Mouse (Mus musculus) forebrain, embryonic 10.5 days (tissue): ENCODE results near the gene C1qb. TPM values are rescaled to one million over a fixed set of nuclear protein-coding genes. Genes with fewer than 3 reads are reported as not detected.

Source experiments
- DNase-seq: peaks from one replicate; pipeline ENCODE4 v3.0.0-alpha.2; 2017; ENCODE audit warnings: low spot score; ENCODE audit errors: extremely low spot score
- H3K27ac ChIP-seq: fragments of 300-500 bp; sonication (generic); 2 replicates; pipeline ENCODE4 v1.5.1; 2016; ENCODE audit warnings: mild to moderate bottlenecking
- H3K27me3 ChIP-seq: fragments of 300-500 bp; sonication (generic); 2 replicates; pipeline ENCODE4 v1.6.1; 2016; ENCODE audit warnings: mild to moderate bottlenecking; ENCODE audit not compliant: poor library complexity, severe bottlenecking
- H3K36me3 ChIP-seq: fragments of 300-500 bp; sonication (generic); replicated peaks from 2 replicates; pipeline ENCODE4 v1.6.1; 2016; ENCODE audit warnings: mild to moderate bottlenecking, moderate library complexity
- H3K4me1 ChIP-seq: fragments of 300-500 bp; sonication (generic); 2 replicates; pipeline ENCODE4 v1.6.1; 2016
- H3K4me3 ChIP-seq: fragments of 300-500 bp; sonication (generic); 2 replicates; pipeline ENCODE4 v1.5.1; 2016; ENCODE audit warnings: mild to moderate bottlenecking, moderate library complexity
- H3K9me3 ChIP-seq: fragments of 300-500 bp; sonication (generic); 2 replicates; pipeline ENCODE4 v1.6.1; 2016; ENCODE audit warnings: mild to moderate bottlenecking, moderate library complexity
- WGBS: fragments of 180-500 bp; shearing (Covaris S2); methylation state at CpG from one replicate; pipeline ENCODE4 v1.1.7; 2016; 5-methylcytosine and 5-hydroxymethylcytosine counted together
- polyA plus RNA-seq: library from polyadenylated mRNA; unstranded; fragments of >200 nt; fragmentation: Nextera tagmentation; extraction: Ambion mirVana; gene quantifications from 2 replicates; pipeline ENCODE4 v1.2.1, GENCODE M21; 2016

Gene C1qb
- polyA plus RNA-seq, 1 experiment from 2014 or later, result 15.1 TPM

- peak overlapping the region; percentile 29 for H3K4me3 ChIP-seq
- H3K4me1 ChIP-seq, result peaks cover 34% of the 10 kb centered on the region
- no peak overlapping the region for H3K27ac ChIP-seq
- WGBS, result 3% methylated on average over 17 of the region's 17 CpGs
- H3K36me3 ChIP-seq, result no peaks in the 10 kb centered on the region
- peaks cover 68% of the 10 kb centered on the region for H3K27me3 ChIP-seq
- no peak for DNase-seq
- H3K9me3 ChIP-seq, result no peaks in the 10 kb centered on the region
Observed at GRCm38 (mm10) chr4:136911211-136911646, 25.2 kb upstream of the C1qb start.

DNA sequence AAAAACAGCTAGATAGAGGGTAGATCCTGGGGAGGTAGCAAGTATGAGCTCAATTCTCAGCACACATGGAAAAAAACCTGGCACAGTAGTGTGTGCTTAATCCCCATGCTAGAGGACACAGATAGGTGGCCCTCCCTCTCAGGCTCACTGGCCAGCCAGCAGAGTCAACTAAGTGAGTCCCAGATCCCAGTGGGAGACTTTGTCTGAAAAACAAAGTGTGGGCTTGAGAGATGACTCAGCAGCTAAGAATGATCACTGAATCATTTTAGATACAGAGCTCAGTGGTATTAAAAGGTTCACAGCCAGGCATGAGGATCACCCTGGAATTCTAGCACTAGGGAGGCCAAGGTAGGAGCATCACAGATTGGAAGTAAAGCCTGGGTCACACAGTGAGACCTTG is 21.8 kb upstream of the C1qb start:
- Histone ChIP-seq H3K9me3 (no peaks in the 10 kb centered on the region), H3K27ac (no peak overlapping the region), H3K4me1 (peaks cover 46% of the 10 kb centered on the region), H3K27me3 (peaks cover 86% of the 10 kb centered on the region), H3K36me3 (no peaks in the 10 kb centered on the region), H3K4me3 (no peak overlapping the region)
- DNase-seq, result no peak

DNA sequence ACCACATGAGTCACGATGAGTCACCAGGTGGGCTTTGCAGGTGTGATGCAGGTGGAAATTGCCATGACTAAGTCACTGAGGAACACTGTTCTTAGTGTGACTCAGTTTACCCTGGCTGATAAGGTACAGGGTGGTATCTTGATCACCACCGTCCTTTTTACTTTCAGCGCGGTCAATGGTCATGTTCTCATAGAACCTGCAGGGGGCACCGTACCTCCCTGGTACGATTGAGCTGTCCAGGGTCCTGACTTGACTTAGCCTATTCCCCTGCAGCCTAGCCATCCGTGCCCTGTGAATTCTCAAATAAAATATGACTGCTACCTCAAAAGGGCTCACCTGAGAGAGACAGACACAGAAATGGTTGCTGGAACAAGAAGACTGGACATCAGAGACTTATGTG is 21.0 kb upstream of the C1qb start:
- H3K36me3 ChIP-seq, result no peaks in the 10 kb centered on the region
- H3K4me1 ChIP-seq, result peaks cover 38% of the 10 kb centered on the region
- H3K4me3 ChIP-seq, result no peak overlapping the region
- no peaks in the 10 kb centered on the region for H3K9me3 ChIP-seq
- peaks cover 83% of the 10 kb centered on the region for H3K27me3 ChIP-seq
- H3K27ac ChIP-seq, result no peak overlapping the region
- WGBS, result 11% methylated on average over 7 of the region's 7 CpGs
- DNase-seq, result peak; percentile 58

DNA sequence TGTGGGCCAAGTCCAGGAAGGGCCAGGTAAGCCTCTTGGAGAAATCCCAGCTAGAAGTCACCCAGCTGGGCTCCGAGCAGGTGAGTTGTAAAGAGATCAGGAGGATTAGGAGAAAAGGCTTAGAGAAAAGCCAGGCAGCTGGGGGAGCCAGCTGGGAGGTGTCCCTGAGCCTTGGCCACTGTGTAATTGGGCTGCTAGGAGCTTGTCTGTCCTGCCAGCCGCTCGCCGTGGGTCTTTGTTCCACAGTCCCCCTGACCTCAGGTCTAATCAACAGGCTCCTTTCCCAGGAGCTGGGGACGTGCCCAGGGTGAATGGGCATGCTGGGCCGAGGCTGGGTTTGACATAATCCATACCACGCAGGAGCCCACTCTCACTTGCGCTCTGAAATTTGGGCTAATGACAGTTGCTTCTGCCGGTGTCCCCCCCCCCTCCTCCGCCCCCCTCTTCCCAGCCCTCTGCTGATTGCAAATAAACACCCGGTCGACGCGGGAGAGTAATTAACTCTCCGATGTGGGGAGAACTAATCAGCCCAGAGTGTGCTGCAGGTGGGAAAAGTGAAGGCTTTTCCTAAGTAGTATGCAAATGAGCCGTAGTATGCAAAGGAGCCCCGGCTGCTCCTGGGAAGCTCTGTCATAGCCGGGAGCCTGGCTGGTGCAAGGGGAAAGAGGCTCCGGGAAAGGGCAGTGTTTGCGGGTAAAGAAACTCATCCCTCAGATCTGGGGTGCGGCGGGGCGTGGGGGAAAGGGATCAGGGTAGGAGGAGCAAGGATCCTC is 19.0 kb upstream of the C1qb start:
- Histone ChIP-seq H3K27ac (peak overlapping the region; percentile 44; the same call in 1 of the 2 replicates), H3K36me3 (no peaks in the 10 kb centered on the region), H3K27me3 (peaks cover 68% of the 10 kb centered on the region), H3K9me3 (no peaks in the 10 kb centered on the region), H3K4me3 (peak overlapping the region; percentile 38), H3K4me1 (peaks cover 22% of the 10 kb centered on the region)
- DNase-seq, result no peak
- WGBS, result under 1% methylated on average over 23 of the region's 23 CpGs

DNA sequence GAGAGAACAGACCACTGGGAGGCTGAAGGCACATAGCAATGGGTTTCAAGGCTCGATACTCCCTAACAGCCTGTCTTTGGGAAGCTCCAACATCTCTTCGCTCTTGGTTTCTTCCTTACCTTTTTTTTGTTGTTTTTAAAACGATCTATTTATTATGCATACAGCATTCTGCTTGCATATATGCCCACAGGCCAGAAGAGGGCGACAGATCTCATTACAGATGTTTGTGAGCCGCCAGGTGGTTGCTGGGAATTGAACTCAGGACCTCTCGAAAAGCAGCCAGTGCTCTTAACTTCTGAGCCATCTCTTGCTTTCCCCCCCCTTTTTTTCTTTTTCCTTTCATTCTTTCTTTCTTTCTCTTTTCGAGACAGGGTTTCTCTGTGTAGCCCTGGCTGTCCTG is 13.2 kb upstream of the C1qb start:
- Histone ChIP-seq H3K4me1 (peaks cover 25% of the 10 kb centered on the region), H3K4me3 (no peak overlapping the region), H3K27ac (no peak overlapping the region), H3K27me3 (peaks cover 61% of the 10 kb centered on the region), H3K9me3 (no peaks in the 10 kb centered on the region), H3K36me3 (no peaks in the 10 kb centered on the region)
- 69% methylated on average over 7 of the region's 7 CpGs for WGBS
- DNase-seq, result no peak

DNA sequence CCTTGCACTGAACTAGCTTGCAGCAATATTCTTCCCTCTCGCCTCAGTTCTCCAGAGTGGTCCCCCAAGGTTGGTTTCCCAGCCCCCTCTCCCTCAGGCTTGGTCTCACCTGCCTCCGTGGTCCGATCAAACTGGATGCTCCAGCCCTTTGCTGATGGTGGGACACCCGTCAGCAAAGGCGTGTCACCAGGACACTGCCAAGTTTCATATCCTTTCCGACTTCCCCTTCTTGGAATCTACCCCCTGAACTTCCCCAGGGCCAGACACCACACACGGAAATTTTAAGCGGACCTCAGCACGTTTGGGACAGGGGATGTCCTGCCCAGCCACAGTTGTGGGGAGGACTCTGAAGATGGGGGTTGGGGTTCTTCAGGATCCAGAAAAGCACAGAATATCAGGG is 12.7 kb upstream of the C1qb start, which contains the start of gene C1qa:
C1qa (minus strand) TSS at position 167 of the 400 bp plus-strand sequence.
- no peak within 1 kb of the TSS for H3K27ac ChIP-seq
- WGBS, result 83% methylated on average over 9 of the region's 9 CpGs
- no peaks in the 10 kb centered on the region for H3K9me3 ChIP-seq
- H3K4me1 ChIP-seq, result peaks cover 26% of the 10 kb centered on the region
- no peak within 1 kb of the TSS for H3K4me3 ChIP-seq
- no peak for DNase-seq
- peaks cover 61% of the 10 kb centered on the region for H3K27me3 ChIP-seq
- no peaks in the 10 kb centered on the region for H3K36me3 ChIP-seq

DNA sequence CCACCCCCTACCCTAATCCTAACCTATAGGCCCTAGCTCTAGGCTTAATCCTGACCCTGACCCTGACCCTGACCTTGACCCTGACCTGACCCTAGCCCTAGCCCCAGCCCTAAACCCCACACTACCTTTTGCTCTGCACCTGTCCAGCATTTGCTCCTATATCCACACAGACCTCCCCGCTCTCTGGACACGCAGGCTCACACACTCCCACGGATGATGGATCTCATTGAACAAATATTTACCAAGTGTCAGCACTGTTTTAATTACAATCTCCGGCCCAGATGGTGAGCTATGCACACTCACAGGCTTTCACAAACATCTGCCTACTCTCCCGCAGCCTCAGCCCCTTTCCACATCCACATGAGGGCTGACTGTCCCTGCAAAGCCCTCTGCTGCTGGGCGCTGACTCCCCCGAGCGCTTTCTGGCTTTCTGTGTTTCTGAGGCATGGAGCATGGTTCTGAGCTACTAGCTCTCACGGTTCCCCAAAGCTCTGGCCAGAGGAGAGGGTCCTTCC is 12.2 kb upstream of the C1qb start:
- H3K27ac ChIP-seq, result no peak overlapping the region
- DNase-seq, result no peak
- peaks cover 63% of the 10 kb centered on the region for H3K27me3 ChIP-seq
- 78% methylated on average over 9 of the region's 9 CpGs for WGBS
- H3K4me3 ChIP-seq, result no peak overlapping the region
- no peaks in the 10 kb centered on the region for H3K36me3 ChIP-seq
- peaks cover 26% of the 10 kb centered on the region for H3K4me1 ChIP-seq
- no peaks in the 10 kb centered on the region for H3K9me3 ChIP-seq

GRCm38 (mm10) chr4:136896461-136896860 is 10.5 kb upstream of the C1qb start:
- Histone ChIP-seq H3K36me3 (no peaks in the 10 kb centered on the region), H3K27ac (no peak overlapping the region), H3K27me3 (peaks cover 65% of the 10 kb centered on the region), H3K9me3 (no peaks in the 10 kb centered on the region), H3K4me1 (peaks cover 26% of the 10 kb centered on the region), H3K4me3 (peak overlapping the region; percentile 30; the same call in 1 of the 2 replicates)
- 37% methylated on average over 10 of the region's 10 CpGs for WGBS
- DNase-seq, result no peak

- Histone ChIP-seq H3K9me3 (no peaks in the 10 kb centered on the region), H3K27me3 (peaks cover 64% of the 10 kb centered on the region), H3K36me3 (no peaks in the 10 kb centered on the region), H3K27ac (no peak overlapping the region), H3K4me1 (peaks cover 26% of the 10 kb centered on the region), H3K4me3 (peak overlapping the region; percentile 30)
- WGBS, result 5% methylated on average over 15 of the region's 15 CpGs
- DNase-seq, result no peak
Observed at GRCm38 (mm10) chr4:136895861-136896260, 9.9 kb upstream of the C1qb start.

- no peak overlapping the region for H3K4me3 ChIP-seq
- H3K4me1 ChIP-seq, result peaks cover 26% of the 10 kb centered on the region
- 69% methylated on average over 4 of the region's 4 CpGs for WGBS
- H3K27me3 ChIP-seq, result peaks cover 69% of the 10 kb centered on the region
- H3K9me3 ChIP-seq, result no peaks in the 10 kb centered on the region
- no peak overlapping the region for H3K27ac ChIP-seq
- DNase-seq, result no peak
- H3K36me3 ChIP-seq, result no peaks in the 10 kb centered on the region
Observed at GRCm38 (mm10) chr4:136894821-136895220, 8.8 kb upstream of the C1qb start.

DNA sequence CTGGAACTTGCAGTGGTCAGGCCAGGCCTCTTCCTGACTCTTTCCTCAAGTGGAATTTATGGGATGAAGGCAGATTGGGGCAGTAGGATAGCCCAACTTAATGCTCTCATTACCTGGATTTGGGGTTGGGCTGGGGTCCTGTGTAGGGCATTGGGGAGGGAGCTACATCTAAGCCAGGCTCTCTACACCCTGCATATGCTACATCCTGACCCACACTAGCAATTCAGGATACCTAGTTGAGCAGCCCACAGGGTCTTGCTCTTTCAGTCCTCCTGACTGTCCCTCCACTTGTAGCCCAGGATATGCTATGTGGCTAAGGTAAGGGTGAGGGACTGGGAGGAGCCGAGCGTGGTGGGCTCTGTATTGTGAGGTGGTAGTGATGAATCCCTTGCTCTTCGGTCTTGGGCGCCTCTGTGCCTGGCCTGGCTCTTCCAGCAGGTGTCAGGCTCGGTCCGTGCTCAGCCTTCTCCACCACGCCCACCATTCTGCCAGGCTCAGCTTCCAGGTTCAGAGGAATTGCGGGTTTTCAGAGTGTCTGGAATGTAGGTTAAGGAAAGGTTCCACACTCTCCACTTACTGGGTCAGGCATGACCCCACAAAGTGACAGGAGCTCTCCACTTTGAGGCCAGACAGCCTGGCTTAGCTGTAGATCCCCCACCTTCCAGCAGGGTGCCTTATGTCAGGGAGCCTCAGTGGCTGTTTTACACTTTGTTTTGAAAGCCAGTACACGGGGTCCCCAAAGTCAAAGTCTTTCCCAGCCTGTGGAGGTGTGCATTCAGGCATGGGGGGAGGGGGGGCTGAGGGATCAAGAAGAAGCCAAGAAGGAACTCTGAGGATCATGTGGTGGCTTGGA is 7.9 kb upstream of the C1qb start:
- Histone ChIP-seq H3K36me3 (no peaks in the 10 kb centered on the region), H3K4me3 (no peak overlapping the region), H3K4me1 (peaks cover 26% of the 10 kb centered on the region), H3K27me3 (peaks cover 69% of the 10 kb centered on the region), H3K27ac (no peak overlapping the region), H3K9me3 (no peaks in the 10 kb centered on the region)
- peak; percentile 59 for DNase-seq
- WGBS, result 7% methylated on average over 9 of the region's 9 CpGs

GRCm38 (mm10) chr4:136892811-136893210 is 6.8 kb upstream of the C1qb start, which contains the start of gene C1qc:
C1qc (minus strand) TSS chr4:136893065.
- Histone ChIP-seq H3K4me1 (peaks cover 26% of the 10 kb centered on the region), H3K27me3 (peaks cover 64% of the 10 kb centered on the region), H3K27ac (no peak within 1 kb of the TSS), H3K9me3 (no peaks in the 10 kb centered on the region), H3K4me3 (no peak within 1 kb of the TSS), H3K36me3 (no peaks in the 10 kb centered on the region)
- 64% methylated on average over 5 of the region's 5 CpGs for WGBS
- no peak for DNase-seq

GRCm38 (mm10) chr4:136892371-136892770 is 6.4 kb upstream of the C1qb start:
- Histone ChIP-seq H3K4me1 (peaks cover 26% of the 10 kb centered on the region), H3K27me3 (peaks cover 59% of the 10 kb centered on the region), H3K9me3 (no peaks in the 10 kb centered on the region), H3K36me3 (no peaks in the 10 kb centered on the region), H3K4me3 (no peak overlapping the region), H3K27ac (no peak overlapping the region)
- no peak for DNase-seq
- whole genome bisulfite sequencing, result 66% methylated on average over 7 of the region's 7 CpGs
